Mouse (Mus musculus): ENCODE results near the gene Akr1d1. TPM values are rescaled to one million over a fixed set of nuclear protein-coding genes. Genes with fewer than 3 reads are reported as not detected.

The Akr1d1 gene
- total and polyA plus RNA-seq, 2 experiments: 73.2 to 301 TPM

- Histone ChIP-seq H3K27ac (replicated peaks; ENCODE audit: insufficient read depth, low read depth, low read length) (peak overlapping the region; percentile 88), H3K9ac (ENCODE audit: low read depth, low read length) (no peak overlapping the region), H3K36me3 (ENCODE audit: control insufficient read depth, insufficient read depth, low read length) (peaks cover 4% of the 10 kb centered on the region), H3K79me2 (ENCODE audit: control insufficient read depth, insufficient read depth, low read length) (no peaks in the 10 kb centered on the region), H3K27me3 (ENCODE audit: control insufficient read depth, insufficient read depth, low read length) (no peaks in the 10 kb centered on the region), H3K4me1 (ENCODE audit: control insufficient read depth, insufficient read depth, low read length) (peaks cover 32% of the 10 kb centered on the region), H3K4me3 (ENCODE audit: insufficient read depth, low read depth, low read length) (no peak overlapping the region)
- 21% methylated on average over 3 of the region's 3 CpGs for WGBS
- no peak for TF ChIP-seq CTCF (IDR thresholded peaks at IDR 0.05; ENCODE audit: low read depth, low read length)
- TF ChIP-seq POLR2A (IDR thresholded peaks at IDR 0.05; ENCODE audit: extremely low read depth, insufficient read depth, low read length): no peak
- DNase-seq (ENCODE audit: extremely low read depth, low read depth, low spot score): peak; percentile 95
Measured at GRCm38 (mm10) chr6:37541171-37541570, 11.2 kb downstream of the Akr1d1 start.

- no peak overlapping the region for H3K4me3 ChIP-seq (ENCODE audit: insufficient read depth, low read depth, low read length)
- 31% methylated on average over 3 of the region's 3 CpGs for WGBS
- no peak overlapping the region for H3K9ac ChIP-seq (ENCODE audit: low read depth, low read length)
- H3K4me1 ChIP-seq (ENCODE audit: control insufficient read depth, insufficient read depth, low read length): peaks cover 26% of the 10 kb centered on the region
- H3K27ac ChIP-seq (replicated peaks; ENCODE audit: insufficient read depth, low read depth, low read length): peak overlapping the region; percentile 78
- H3K36me3 ChIP-seq (ENCODE audit: control insufficient read depth, insufficient read depth, low read length): peaks cover 4% of the 10 kb centered on the region
- TF ChIP-seq POLR2A (IDR thresholded peaks at IDR 0.05; ENCODE audit: extremely low read depth, insufficient read depth, low read length) (no peak), CTCF (IDR thresholded peaks at IDR 0.05; ENCODE audit: low read depth, low read length) (no peak)
- H3K27me3 ChIP-seq (ENCODE audit: control insufficient read depth, insufficient read depth, low read length): no peaks in the 10 kb centered on the region
- peak; percentile 47 for DNase-seq (ENCODE audit: extremely low read depth, low read depth, low spot score)
- no peaks in the 10 kb centered on the region for H3K79me2 ChIP-seq (ENCODE audit: control insufficient read depth, insufficient read depth, low read length)
Measured at GRCm38 (mm10) chr6:37542145-37542544, 12.2 kb downstream of the Akr1d1 start.

- Histone ChIP-seq H3K27ac (replicated peaks; ENCODE audit: insufficient read depth, low read depth, low read length) (no peak overlapping the region), H3K27me3 (ENCODE audit: control insufficient read depth, insufficient read depth, low read length) (no peaks in the 10 kb centered on the region), H3K79me2 (ENCODE audit: control insufficient read depth, insufficient read depth, low read length) (no peaks in the 10 kb centered on the region), H3K9ac (ENCODE audit: low read depth, low read length) (no peak overlapping the region), H3K36me3 (ENCODE audit: control insufficient read depth, insufficient read depth, low read length) (peaks cover 24% of the 10 kb centered on the region), H3K4me1 (ENCODE audit: control insufficient read depth, insufficient read depth, low read length) (no peaks in the 10 kb centered on the region), H3K4me3 (ENCODE audit: insufficient read depth, low read depth, low read length) (no peak overlapping the region)
- TF ChIP-seq POLR2A (IDR thresholded peaks at IDR 0.05; ENCODE audit: extremely low read depth, insufficient read depth, low read length) (no peak), CTCF (IDR thresholded peaks at IDR 0.05; ENCODE audit: low read depth, low read length) (peak; percentile 5; the same call in 1 of the 2 replicates)
- WGBS: 73% methylated on average over 2 of the region's 2 CpGs
- peak; percentile 75 for DNase-seq (ENCODE audit: extremely low read depth, low read depth, low spot score)
Measured at GRCm38 (mm10) chr6:37552760-37553159, 22.8 kb downstream of the Akr1d1 start.

GRCm38 (mm10) chr6:37553926-37554325 is 24.0 kb downstream of the Akr1d1 start:
- H3K27me3 ChIP-seq (ENCODE audit: control insufficient read depth, insufficient read depth, low read length): no peaks in the 10 kb centered on the region
- no peak overlapping the region for H3K27ac ChIP-seq (replicated peaks; ENCODE audit: insufficient read depth, low read depth, low read length)
- DNase-seq (ENCODE audit: extremely low read depth, low read depth, low spot score): peak; percentile 86
- no peak overlapping the region for H3K4me3 ChIP-seq (ENCODE audit: insufficient read depth, low read depth, low read length)
- WGBS: 11% methylated on average over 3 of the region's 3 CpGs
- no peaks in the 10 kb centered on the region for H3K4me1 ChIP-seq (ENCODE audit: control insufficient read depth, insufficient read depth, low read length)
- H3K79me2 ChIP-seq (ENCODE audit: control insufficient read depth, insufficient read depth, low read length): no peaks in the 10 kb centered on the region
- H3K9ac ChIP-seq (ENCODE audit: low read depth, low read length): no peak overlapping the region
- TF ChIP-seq CTCF (IDR thresholded peaks at IDR 0.05; ENCODE audit: low read depth, low read length) (no peak), POLR2A (IDR thresholded peaks at IDR 0.05; ENCODE audit: extremely low read depth, insufficient read depth, low read length) (no peak)
- H3K36me3 ChIP-seq (ENCODE audit: control insufficient read depth, insufficient read depth, low read length): peaks cover 34% of the 10 kb centered on the region

- H3K36me3 ChIP-seq (ENCODE audit: control insufficient read depth, insufficient read depth, low read length): peaks cover 35% of the 10 kb centered on the region
- H3K4me1 ChIP-seq (ENCODE audit: control insufficient read depth, insufficient read depth, low read length): no peaks in the 10 kb centered on the region
- no peak overlapping the region for H3K4me3 ChIP-seq (ENCODE audit: insufficient read depth, low read depth, low read length)
- WGBS: 83% methylated on average over 1 of the region's 1 CpGs
- H3K27me3 ChIP-seq (ENCODE audit: control insufficient read depth, insufficient read depth, low read length): no peaks in the 10 kb centered on the region
- H3K79me2 ChIP-seq (ENCODE audit: control insufficient read depth, insufficient read depth, low read length): no peaks in the 10 kb centered on the region
- no peak overlapping the region for H3K27ac ChIP-seq (replicated peaks; ENCODE audit: insufficient read depth, low read depth, low read length)
- no peak overlapping the region for H3K9ac ChIP-seq (ENCODE audit: low read depth, low read length)
- TF ChIP-seq POLR2A (IDR thresholded peaks at IDR 0.05; ENCODE audit: extremely low read depth, insufficient read depth, low read length) (no peak), CTCF (IDR thresholded peaks at IDR 0.05; ENCODE audit: low read depth, low read length) (no peak)
- DNase-seq (ENCODE audit: extremely low read depth, low read depth, low spot score): no peak
Measured at GRCm38 (mm10) chr6:37554327-37554726, 24.4 kb downstream of the Akr1d1 start.

- H3K27me3 ChIP-seq (ENCODE audit: control insufficient read depth, insufficient read depth, low read length): no peaks in the 10 kb centered on the region
- H3K9ac ChIP-seq (ENCODE audit: low read depth, low read length): no peak overlapping the region
- no peak for TF ChIP-seq CTCF (IDR thresholded peaks at IDR 0.05; ENCODE audit: low read depth, low read length)
- no peak for TF ChIP-seq POLR2A (IDR thresholded peaks at IDR 0.05; ENCODE audit: extremely low read depth, insufficient read depth, low read length)
- no peaks in the 10 kb centered on the region for H3K79me2 ChIP-seq (ENCODE audit: control insufficient read depth, insufficient read depth, low read length)
- no peak overlapping the region for H3K27ac ChIP-seq (replicated peaks; ENCODE audit: insufficient read depth, low read depth, low read length)
- peaks cover 25% of the 10 kb centered on the region for H3K36me3 ChIP-seq (ENCODE audit: control insufficient read depth, insufficient read depth, low read length)
- no peak overlapping the region for H3K4me3 ChIP-seq (ENCODE audit: insufficient read depth, low read depth, low read length)
- no peak for DNase-seq (ENCODE audit: extremely low read depth, low read depth, low spot score)
- no peaks in the 10 kb centered on the region for H3K4me1 ChIP-seq (ENCODE audit: control insufficient read depth, insufficient read depth, low read length)
- WGBS: 96% methylated on average over 3 of the region's 3 CpGs
Measured at GRCm38 (mm10) chr6:37563861-37564260, 33.9 kb downstream of the Akr1d1 start.

Data from liver, adult 2 months (tissue).